Mouse (Mus musculus): Measurements from ENCODE around the gene Arrdc3.

DNA sequence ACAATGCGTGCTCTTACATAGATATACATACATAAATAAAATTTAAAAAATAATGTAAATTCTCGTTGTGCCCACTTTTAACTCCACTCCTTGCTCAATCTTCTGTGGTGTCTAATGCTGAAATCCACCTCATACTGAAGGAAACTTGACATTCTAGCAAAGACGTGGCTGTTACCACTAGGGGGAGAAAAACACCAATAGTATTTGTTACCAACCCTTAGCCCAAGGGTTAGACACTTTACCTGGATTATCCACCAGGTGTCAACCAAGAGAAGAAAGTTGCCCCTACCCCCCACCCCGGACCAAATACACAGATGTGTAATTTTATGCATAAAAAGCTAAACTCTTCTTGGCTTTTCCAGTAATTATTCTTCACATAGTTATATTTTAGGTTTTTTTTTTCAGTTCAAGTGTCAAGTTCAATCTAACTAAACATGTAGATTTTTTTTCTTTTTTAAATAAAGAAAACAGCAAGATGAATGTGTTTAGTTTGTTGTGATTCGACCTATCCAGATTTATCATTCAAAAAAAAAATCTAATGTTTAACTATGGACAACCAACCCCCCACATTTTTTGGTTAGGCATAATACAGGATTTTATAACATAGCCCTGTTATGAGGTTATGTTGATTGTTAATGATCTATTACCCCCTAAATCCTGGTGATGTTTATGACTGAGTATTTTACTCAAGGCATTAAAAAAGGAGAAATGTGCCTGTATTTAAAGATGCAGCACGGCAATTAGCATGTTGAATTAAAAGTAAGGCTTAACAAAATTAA, 1.3 kb upstream of the Arrdc3 start:
- 0 out of 2 replicates have a peak, but pooled peaks have one; percentile 8 for TF ChIP-seq CHD2 (IDR thresholded peaks at IDR 0.05; ENCODE audit: low read depth, low read length)
- no peak for TF ChIP-seq ZNF384 (IDR thresholded peaks at IDR 0.05; ENCODE audit: low read depth, low read length)
- TF ChIP-seq MAFK (IDR thresholded peaks at IDR 0.05; ENCODE audit: insufficient read depth, low read depth, low read length): no peak
